Mouse (Mus musculus): ENCODE data around the gene Atp11c. TPM values are rescaled to one million over a fixed set of nuclear protein-coding genes. Genes with fewer than 3 reads are reported as not detected.

Gene Atp11c
- polyA plus RNA-seq, 1 experiment from 2014 or later, result 5.3 TPM

DNA sequence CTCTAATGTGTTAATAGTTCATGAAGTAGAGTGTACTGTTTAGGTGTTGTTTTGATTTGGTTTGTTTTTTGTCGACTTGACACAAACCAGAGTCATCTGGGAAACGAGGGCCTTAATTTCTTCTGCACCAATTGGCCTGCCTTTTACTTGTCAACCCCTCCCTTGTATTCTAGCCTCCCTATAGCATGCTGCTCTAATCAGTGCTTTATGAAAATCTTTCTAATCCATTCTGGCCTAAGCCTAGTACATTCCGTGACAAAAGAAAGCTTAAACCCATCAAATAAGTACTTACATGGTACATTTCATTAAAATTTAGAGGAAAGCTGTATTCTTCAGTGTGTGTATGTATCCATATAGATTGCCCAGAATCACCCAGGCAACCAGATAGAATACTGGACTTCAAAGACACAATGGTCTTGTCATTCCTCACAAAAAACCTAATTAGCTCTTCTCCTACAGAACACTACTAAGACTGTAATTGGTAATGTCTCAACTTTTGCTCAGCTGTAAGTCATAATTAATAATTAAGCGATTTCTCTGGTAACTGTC is 177.9 kb downstream of the Atp11c start:
- no peak overlapping the region for H3K27ac ChIP-seq (replicated peaks in 1 of 2; ENCODE audit: control insufficient read depth in 1 of 2, insufficient read depth in 1 of 2, low read depth in 2 of 2, low read length in 2 of 2)
- no peak overlapping the region for H3K4me3 ChIP-seq (ENCODE audit: control insufficient read depth in 1 of 2, insufficient read depth in 1 of 2, low read depth in 1 of 2, low read length in 2 of 2)
- ATAC-seq (ENCODE audit: insufficient number of reproducible peaks, insufficient read depth, low FRiP score, low read depth), result no peak
- no peaks in the 10 kb centered on the region for H3K36me3 ChIP-seq (ENCODE audit: control insufficient read depth, insufficient read depth, low read length)
- WGBS, result 54% methylated on average over 4 of the region's 4 CpGs
- no peaks in the 10 kb centered on the region for H3K4me1 ChIP-seq (ENCODE audit: control insufficient read depth in 2 of 2, insufficient read depth in 2 of 2, low read length in 2 of 2)
- H3K4me2 ChIP-seq (ENCODE audit: low read length), result no peak overlapping the region
- no peak overlapping the region for H3K9ac ChIP-seq (ENCODE audit: low read length)
- H3K9me3 ChIP-seq (ENCODE audit: control insufficient read depth, low read length), result no peaks in the 10 kb centered on the region
- no peaks in the 10 kb centered on the region for H3K27me3 ChIP-seq (ENCODE audit: control insufficient read depth, insufficient read depth, low read length)

DNA sequence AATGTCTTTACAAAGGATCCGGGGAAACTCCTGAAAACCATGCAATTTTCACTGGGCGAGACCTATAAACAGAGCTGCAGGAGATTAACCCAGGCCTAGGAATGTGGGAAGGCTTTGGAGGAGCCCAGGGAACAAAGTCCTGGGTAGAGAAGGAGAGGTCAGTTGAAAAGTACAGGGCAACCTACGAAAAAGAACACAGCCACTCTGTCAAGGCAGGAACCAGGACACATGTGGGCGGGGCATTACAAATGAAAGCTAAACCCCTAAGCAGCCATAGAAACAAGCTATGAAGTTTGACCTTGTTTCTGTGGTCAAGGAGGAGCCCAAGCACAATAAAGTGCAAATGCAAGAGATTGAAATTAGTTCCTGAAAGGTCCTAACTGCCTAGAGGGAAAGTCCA is 186.8 kb downstream of the Atp11c start:
- ATAC-seq (ENCODE audit: insufficient number of reproducible peaks, insufficient read depth, low FRiP score, low read depth), result no peak
- Histone ChIP-seq H3K36me3 (ENCODE audit: control insufficient read depth, insufficient read depth, low read length) (no peaks in the 10 kb centered on the region), H3K4me1 (ENCODE audit: control insufficient read depth in 2 of 2, insufficient read depth in 2 of 2, low read length in 2 of 2) (no peaks in the 10 kb centered on the region), H3K9me3 (ENCODE audit: control insufficient read depth, low read length) (no peaks in the 10 kb centered on the region), H3K4me2 (ENCODE audit: low read length) (no peak overlapping the region), H3K9ac (ENCODE audit: low read length) (no peak overlapping the region), H3K27me3 (ENCODE audit: control insufficient read depth, insufficient read depth, low read length) (no peaks in the 10 kb centered on the region), H3K4me3 (ENCODE audit: control insufficient read depth in 1 of 2, insufficient read depth in 1 of 2, low read depth in 1 of 2, low read length in 2 of 2) (no peak overlapping the region), H3K27ac (replicated peaks in 1 of 2; ENCODE audit: control insufficient read depth in 1 of 2, insufficient read depth in 1 of 2, low read depth in 2 of 2, low read length in 2 of 2) (no peak overlapping the region)
- 62% methylated on average over 4 of the region's 4 CpGs for WGBS

DNA sequence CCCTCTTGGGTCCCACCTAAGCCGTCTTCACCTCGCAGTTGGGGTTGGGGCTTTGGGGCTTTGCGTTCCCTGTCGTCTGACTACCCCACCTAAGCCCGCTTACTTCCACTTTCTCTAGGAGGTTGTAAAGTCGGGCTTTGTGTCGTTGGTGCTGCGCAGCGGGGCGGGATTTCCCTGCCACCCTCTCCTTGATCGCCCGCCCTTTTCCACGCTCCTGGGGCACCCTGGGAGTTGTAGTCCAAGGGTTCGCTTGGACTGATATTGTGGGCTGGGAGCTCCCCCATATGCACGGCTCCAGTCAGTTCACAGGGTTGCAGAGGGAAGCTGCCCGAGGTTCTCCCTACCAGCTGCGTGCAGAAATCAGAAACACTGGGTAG is 187.8 kb downstream of the Atp11c start:
- WGBS, result 13% methylated on average over 15 of the region's 17 CpGs
- Histone ChIP-seq H3K36me3 (ENCODE audit: control insufficient read depth, insufficient read depth, low read length) (no peaks in the 10 kb centered on the region), H3K9me3 (ENCODE audit: control insufficient read depth, low read length) (no peaks in the 10 kb centered on the region), H3K27me3 (ENCODE audit: control insufficient read depth, insufficient read depth, low read length) (no peaks in the 10 kb centered on the region), H3K27ac (replicated peaks in 1 of 2; ENCODE audit: control insufficient read depth in 1 of 2, insufficient read depth in 1 of 2, low read depth in 2 of 2, low read length in 2 of 2) (peak overlapping the region; percentile 63 to 96), H3K9ac (ENCODE audit: low read length) (peak overlapping the region; percentile 91), H3K4me3 (ENCODE audit: control insufficient read depth in 1 of 2, insufficient read depth in 1 of 2, low read depth in 1 of 2, low read length in 2 of 2) (peak overlapping the region; percentile 46 to 69), H3K4me2 (ENCODE audit: low read length) (peak overlapping the region; percentile 50), H3K4me1 (ENCODE audit: control insufficient read depth in 2 of 2, insufficient read depth in 2 of 2, low read length in 2 of 2) (no peaks in the 10 kb centered on the region)
- ATAC-seq (ENCODE audit: insufficient number of reproducible peaks, insufficient read depth, low FRiP score, low read depth), result peak; percentile 93

DNA sequence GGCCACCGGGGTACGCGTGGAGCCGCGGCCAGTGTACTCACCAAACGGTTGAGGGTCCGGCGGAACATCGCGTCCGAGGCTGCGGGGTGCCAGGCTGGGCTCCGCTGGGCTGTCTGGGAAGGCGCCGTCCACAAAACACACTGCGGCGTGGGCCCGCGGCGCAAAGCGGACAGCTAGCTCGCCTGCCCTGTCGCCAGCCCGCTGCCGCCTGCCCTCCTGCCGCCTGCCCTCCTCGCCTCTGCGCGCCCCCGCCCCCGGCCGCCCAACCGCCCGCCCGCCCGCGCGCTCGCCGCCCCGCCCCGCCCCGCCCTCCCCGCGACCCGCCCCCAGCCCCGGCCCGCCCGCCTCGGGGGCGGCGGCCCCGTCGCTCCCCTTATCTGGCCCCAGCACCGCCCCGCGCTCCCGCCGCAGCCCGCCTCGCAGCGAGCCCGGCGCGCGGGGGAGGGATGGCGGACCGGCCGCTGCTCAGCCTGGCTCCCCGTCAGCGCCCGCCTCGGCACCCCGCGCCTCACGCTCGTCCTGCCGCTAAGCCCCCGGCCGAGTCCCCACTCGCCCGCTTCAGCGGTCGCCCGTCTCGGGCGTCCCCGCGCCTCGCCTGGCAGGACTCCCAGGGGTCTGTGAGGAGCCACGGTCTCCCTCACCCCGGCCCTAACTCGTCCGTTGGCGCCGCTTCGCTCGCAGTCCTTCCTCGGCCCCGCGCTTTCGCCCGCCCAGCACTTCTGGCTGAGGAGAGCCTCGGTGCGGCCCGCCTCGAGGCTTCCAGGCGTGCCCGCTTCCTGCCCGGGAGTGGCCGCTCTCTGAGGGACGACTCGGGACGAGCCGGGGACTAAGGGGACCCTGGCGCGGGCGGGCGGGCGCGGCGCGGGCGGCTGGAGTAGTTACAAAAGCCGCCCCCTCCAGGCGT is 188.5 kb downstream of the Atp11c start:
- WGBS, result 11% methylated on average over 84 of the region's 126 CpGs
- H3K4me2 ChIP-seq (ENCODE audit: low read length), result peak overlapping the region; percentile 76
- no peaks in the 10 kb centered on the region for H3K9me3 ChIP-seq (ENCODE audit: control insufficient read depth, low read length)
- no peaks in the 10 kb centered on the region for H3K36me3 ChIP-seq (ENCODE audit: control insufficient read depth, insufficient read depth, low read length)
- no peaks in the 10 kb centered on the region for H3K4me1 ChIP-seq (ENCODE audit: control insufficient read depth in 2 of 2, insufficient read depth in 2 of 2, low read length in 2 of 2)
- peak overlapping the region; percentile 91 for H3K9ac ChIP-seq (ENCODE audit: low read length)
- H3K27ac ChIP-seq (replicated peaks in 1 of 2; ENCODE audit: control insufficient read depth in 1 of 2, insufficient read depth in 1 of 2, low read depth in 2 of 2, low read length in 2 of 2), result peak overlapping the region; percentile 63 to 96
- H3K27me3 ChIP-seq (ENCODE audit: control insufficient read depth, insufficient read depth, low read length), result no peaks in the 10 kb centered on the region
- H3K4me3 ChIP-seq (ENCODE audit: control insufficient read depth in 1 of 2, insufficient read depth in 1 of 2, low read depth in 1 of 2, low read length in 2 of 2), result peak overlapping the region; percentile 68 to 69
- peak; percentile 85 for ATAC-seq (ENCODE audit: insufficient number of reproducible peaks, insufficient read depth, low FRiP score, low read depth)

DNA sequence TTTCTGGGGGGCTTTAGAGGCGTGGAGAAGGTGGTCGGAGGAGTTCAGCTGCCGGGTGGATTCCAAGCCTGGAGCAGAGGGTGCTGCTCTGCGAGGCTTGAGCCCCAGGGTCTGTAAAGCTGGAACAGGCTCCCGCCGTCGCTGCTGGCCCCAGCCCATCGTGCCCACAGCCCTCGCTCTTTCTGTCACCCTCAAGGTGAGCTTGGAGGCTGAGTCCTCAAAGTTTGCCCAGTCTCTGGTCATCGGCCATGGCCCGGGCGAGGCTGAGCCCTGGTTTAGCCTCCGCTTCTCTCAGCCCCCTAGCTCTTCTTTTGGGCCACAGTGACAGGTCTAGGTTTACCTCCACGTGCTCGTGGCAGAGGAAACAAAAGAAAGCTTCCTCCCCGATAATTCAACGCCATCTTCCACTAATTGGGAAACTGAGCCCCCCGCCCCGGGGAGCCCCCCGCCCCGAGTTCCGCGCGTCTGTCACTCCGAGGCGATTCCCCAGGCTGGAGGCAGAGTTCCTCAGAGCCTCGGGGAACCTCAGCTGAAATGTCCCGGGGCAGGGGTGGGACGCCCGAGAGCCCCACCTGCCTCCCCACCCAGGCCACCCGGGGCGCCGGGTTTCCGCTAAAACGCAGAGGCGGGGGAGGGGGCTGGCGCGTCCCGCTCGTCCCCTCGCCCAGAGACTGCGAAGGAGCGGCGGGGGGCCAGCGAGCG is 189.3 kb downstream of the Atp11c start:
- Histone ChIP-seq H3K4me3 (ENCODE audit: control insufficient read depth in 1 of 2, insufficient read depth in 1 of 2, low read depth in 1 of 2, low read length in 2 of 2) (peak overlapping the region; percentile 68 to 69), H3K36me3 (ENCODE audit: control insufficient read depth, insufficient read depth, low read length) (no peaks in the 10 kb centered on the region), H3K27ac (replicated peaks in 1 of 2; ENCODE audit: control insufficient read depth in 1 of 2, insufficient read depth in 1 of 2, low read depth in 2 of 2, low read length in 2 of 2) (no peak overlapping the region), H3K4me2 (ENCODE audit: low read length) (peak overlapping the region; percentile 76), H3K27me3 (ENCODE audit: control insufficient read depth, insufficient read depth, low read length) (no peaks in the 10 kb centered on the region), H3K9ac (ENCODE audit: low read length) (peak overlapping the region; percentile 79), H3K9me3 (ENCODE audit: control insufficient read depth, low read length) (no peaks in the 10 kb centered on the region), H3K4me1 (ENCODE audit: control insufficient read depth in 2 of 2, insufficient read depth in 2 of 2, low read length in 2 of 2) (no peaks in the 10 kb centered on the region)
- whole genome bisulfite sequencing, result 19% methylated on average over 46 of the region's 46 CpGs
- ATAC-seq (ENCODE audit: insufficient number of reproducible peaks, insufficient read depth, low FRiP score, low read depth), result 0 out of 2 replicates have a peak, but pooled peaks have one; percentile 2

DNA sequence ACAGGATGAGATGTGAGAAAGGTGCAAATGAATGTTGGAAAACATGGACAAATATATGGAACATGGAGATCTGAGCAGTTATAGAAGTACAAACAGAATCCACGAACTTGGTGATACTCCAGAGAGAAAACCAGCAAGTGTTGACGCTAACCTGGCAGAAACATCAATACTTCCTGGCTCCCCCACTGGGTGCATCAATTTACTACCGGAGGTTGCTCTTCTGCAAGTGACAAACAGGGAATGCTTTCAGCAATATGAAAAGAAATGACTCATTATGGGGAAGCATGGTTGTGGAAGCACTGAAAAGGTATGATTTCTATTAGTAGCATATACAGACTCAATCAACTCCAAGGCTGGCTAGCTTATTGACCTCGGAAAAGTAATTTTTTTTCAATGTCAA is 198.2 kb downstream of the Atp11c start:
- Histone ChIP-seq H3K27me3 (ENCODE audit: control insufficient read depth, insufficient read depth, low read length) (no peaks in the 10 kb centered on the region), H3K27ac (replicated peaks in 1 of 2; ENCODE audit: control insufficient read depth in 1 of 2, insufficient read depth in 1 of 2, low read depth in 2 of 2, low read length in 2 of 2) (no peak overlapping the region), H3K36me3 (ENCODE audit: control insufficient read depth, insufficient read depth, low read length) (no peaks in the 10 kb centered on the region), H3K4me2 (ENCODE audit: low read length) (no peak overlapping the region), H3K9ac (ENCODE audit: low read length) (no peak overlapping the region), H3K9me3 (ENCODE audit: control insufficient read depth, low read length) (no peaks in the 10 kb centered on the region), H3K4me1 (ENCODE audit: control insufficient read depth in 2 of 2, insufficient read depth in 2 of 2, low read length in 2 of 2) (no peaks in the 10 kb centered on the region), H3K4me3 (ENCODE audit: control insufficient read depth in 1 of 2, insufficient read depth in 1 of 2, low read depth in 1 of 2, low read length in 2 of 2) (no peak overlapping the region)
- no peak for ATAC-seq (ENCODE audit: insufficient number of reproducible peaks, insufficient read depth, low FRiP score, low read depth)
- 64% methylated on average over 4 of the region's 4 CpGs for WGBS

DNA sequence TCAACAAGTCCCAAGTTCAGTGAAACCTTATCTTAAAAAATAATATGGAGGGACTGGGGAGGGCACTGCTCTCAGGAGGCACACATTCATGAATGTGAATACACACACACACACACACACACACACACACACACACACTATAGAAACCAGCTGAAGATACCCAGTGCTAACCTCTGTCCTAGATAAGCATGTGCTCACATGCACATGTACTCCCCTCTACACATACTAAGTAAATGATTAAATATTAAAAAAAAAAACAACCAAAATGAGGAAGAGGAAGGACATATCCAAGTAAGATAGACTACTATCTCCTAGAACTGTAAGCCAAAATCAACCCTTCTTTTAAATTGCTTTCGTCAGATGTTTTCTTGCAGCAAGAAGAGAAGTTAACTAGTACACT is 205.6 kb downstream of the Atp11c start:
- H3K27ac ChIP-seq (replicated peaks in 1 of 2; ENCODE audit: control insufficient read depth in 1 of 2, insufficient read depth in 1 of 2, low read depth in 2 of 2, low read length in 2 of 2), result no peak overlapping the region
- no peak for ATAC-seq (ENCODE audit: insufficient number of reproducible peaks, insufficient read depth, low FRiP score, low read depth)
- H3K9ac ChIP-seq (ENCODE audit: low read length), result no peak overlapping the region
- H3K36me3 ChIP-seq (ENCODE audit: control insufficient read depth, insufficient read depth, low read length), result no peaks in the 10 kb centered on the region
- H3K4me1 ChIP-seq (ENCODE audit: control insufficient read depth in 2 of 2, insufficient read depth in 2 of 2, low read length in 2 of 2), result no peaks in the 10 kb centered on the region
- H3K27me3 ChIP-seq (ENCODE audit: control insufficient read depth, insufficient read depth, low read length), result no peaks in the 10 kb centered on the region
- no peak overlapping the region for H3K4me2 ChIP-seq (ENCODE audit: low read length)
- 78% methylated on average over 1 of the region's 1 CpGs for WGBS
- no peaks in the 10 kb centered on the region for H3K9me3 ChIP-seq (ENCODE audit: control insufficient read depth, low read length)
- H3K4me3 ChIP-seq (ENCODE audit: control insufficient read depth in 1 of 2, insufficient read depth in 1 of 2, low read depth in 1 of 2, low read length in 2 of 2), result no peak overlapping the region

All from heart, embryonic 14.5 days (tissue).